Mouse (Mus musculus) myocyte (in vitro differentiated cells): ENCODE data around the gene Idi2. TPM values are rescaled to one million over a fixed set of nuclear protein-coding genes. Genes with fewer than 3 reads are reported as not detected.
"Not testable (repeated sequence)": the region's sequence is repeated elsewhere in the genome, so short reads cannot be mapped to it uniquely, and the experiment has no call there.

Source experiments
- H3K27me3 ChIP-seq: one replicate; pipeline ENCODE4 v1.6.1; 2011; ENCODE audit not compliant: control insufficient read depth, insufficient read depth, insufficient read length
- H3K36me3 ChIP-seq: one replicate; pipeline ENCODE4 v1.6.1; 2011; ENCODE audit not compliant: control insufficient read depth, insufficient read depth
- H3K4me2 ChIP-seq: one replicate; pipeline ENCODE4 v1.6.1; 2011; ENCODE audit warnings: low read depth, control low read depth
- H3K4me3 ChIP-seq: one replicate; pipeline ENCODE4 v1.5.1; 2011; ENCODE audit warnings: mild to moderate bottlenecking, control low read depth, moderate library complexity
- H3K79me2 ChIP-seq: one replicate; pipeline ENCODE4 v1.6.1; 2011; ENCODE audit not compliant: control insufficient read depth, insufficient read depth
- H3ac ChIP-seq: one replicate; pipeline ENCODE4 v1.6.1; 2011; ENCODE audit not compliant: control insufficient read depth, insufficient read length
- CEBPB ChIP-seq: IDR thresholded peaks from 2 replicates; pipeline ENCODE4 v1.6.1; 2011; ENCODE audit warnings: mild to moderate bottlenecking, moderate library complexity; ENCODE audit not compliant: poor library complexity, insufficient read depth, severe bottlenecking
- E2F4 ChIP-seq: IDR thresholded peaks from one replicate; pipeline ENCODE4 v1.6.1; 2011; ENCODE audit warnings: mild to moderate bottlenecking, control low read depth, moderate library complexity; ENCODE audit not compliant: insufficient read depth
- MAX ChIP-seq: IDR thresholded peaks from one replicate; pipeline ENCODE4 v1.6.1; 2011; ENCODE audit warnings: low read depth, mild to moderate bottlenecking, control low read depth
- MYOD1 ChIP-seq, 3 experiments: IDR thresholded peaks; one replicate each; pipeline ENCODE4 v1.6.1; 2011; ENCODE audit warnings: control low read depth in 2 of 3, low read depth in 2 of 3, mild to moderate bottlenecking in 2 of 3, moderate library complexity in 1 of 3; ENCODE audit not compliant: insufficient read length in 2 of 3, control insufficient read depth in 1 of 3
- MYOG ChIP-seq, 3 experiments: IDR thresholded peaks; one replicate each; pipeline ENCODE4 v1.6.1; 2011; ENCODE audit warnings: control low read depth in 2 of 3, low read depth in 2 of 3, mild to moderate bottlenecking in 2 of 3; ENCODE audit not compliant: insufficient read length in 2 of 3, control insufficient read depth in 1 of 3, insufficient read depth in 1 of 3
- POLR2A ChIP-seq: IDR thresholded peaks from one replicate; pipeline ENCODE4 v1.6.1; 2011; ENCODE audit warnings: low read depth, mild to moderate bottlenecking, control low read depth, moderate library complexity; ENCODE audit not compliant: insufficient read length
- POLR2AphosphoS2 ChIP-seq: IDR thresholded peaks from one replicate; pipeline ENCODE4 v1.6.1; 2011; ENCODE audit warnings: low read depth, control low read depth; ENCODE audit not compliant: insufficient read length
- REST ChIP-seq: IDR thresholded peaks from one replicate; pipeline ENCODE4 v1.6.1; 2011; ENCODE audit warnings: mild to moderate bottlenecking, control low read depth, moderate library complexity; ENCODE audit not compliant: insufficient read depth, insufficient read length
- SRF ChIP-seq: IDR thresholded peaks from one replicate; pipeline ENCODE4 v1.6.1; 2011; ENCODE audit warnings: low read depth; ENCODE audit not compliant: control insufficient read depth, insufficient read length
- TCF12 ChIP-seq: IDR thresholded peaks from one replicate; pipeline ENCODE4 v1.6.1; 2011; ENCODE audit warnings: mild to moderate bottlenecking, control low read depth; ENCODE audit not compliant: poor library complexity, insufficient read depth, severe bottlenecking
- TCF3 ChIP-seq: IDR thresholded peaks from one replicate; pipeline ENCODE4 v1.6.1; 2011; ENCODE audit warnings: low read depth, control low read depth; ENCODE audit not compliant: insufficient read length
- USF1 ChIP-seq: IDR thresholded peaks from one replicate; pipeline ENCODE4 v1.6.1; 2011; ENCODE audit warnings: low read depth, mild to moderate bottlenecking, control low read depth, moderate library complexity
- polyA plus RNA-seq: library from polyadenylated mRNA; unstranded; fragments of >200 nt; fragmentation: generic; extraction: Trizol; gene quantifications from one replicate; pipeline ENCODE4 v1.2.1, GENCODE M21; 2012; ENCODE audit warnings: missing spikeins

The Idi2 gene
- polyA plus RNA-seq, 1 experiment: 0.13 TPM

DNA sequence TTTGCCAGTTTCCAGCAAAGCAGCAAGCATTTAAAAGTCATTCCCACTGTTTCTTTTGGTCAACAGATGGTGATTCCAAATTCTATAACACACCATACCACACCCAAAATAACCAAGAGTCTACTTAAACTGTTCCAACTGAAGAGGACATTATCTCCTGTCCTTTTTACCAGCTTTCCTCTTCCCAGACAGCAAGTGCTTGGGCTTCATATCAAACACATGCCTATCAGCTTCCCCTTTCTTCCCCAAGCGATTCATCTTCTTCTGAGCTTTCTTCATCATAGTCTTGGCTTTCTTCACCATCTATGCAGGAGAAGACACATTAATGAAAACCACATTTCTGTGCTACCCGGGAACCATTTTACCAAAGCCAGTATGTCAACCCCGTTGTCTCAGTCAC lies 20.3 kb downstream of the Idi2 start:
- no peaks in the 10 kb centered on the region for H3K27me3 ChIP-seq
- no peak for TF ChIP-seq POLR2AphosphoS2
- no peak for TF ChIP-seq SRF
- no peak for TF ChIP-seq USF1
- TF ChIP-seq E2F4: no peak
- TF ChIP-seq MYOG (IDR thresholded peaks at IDR 0.05; ENCODE audit: control insufficient read depth in 1 of 3, insufficient read depth in 1 of 3, insufficient read length in 2 of 3, low read depth in 2 of 3): no peak
- TF ChIP-seq REST: no peak
- no peak for TF ChIP-seq CEBPB

DNA sequence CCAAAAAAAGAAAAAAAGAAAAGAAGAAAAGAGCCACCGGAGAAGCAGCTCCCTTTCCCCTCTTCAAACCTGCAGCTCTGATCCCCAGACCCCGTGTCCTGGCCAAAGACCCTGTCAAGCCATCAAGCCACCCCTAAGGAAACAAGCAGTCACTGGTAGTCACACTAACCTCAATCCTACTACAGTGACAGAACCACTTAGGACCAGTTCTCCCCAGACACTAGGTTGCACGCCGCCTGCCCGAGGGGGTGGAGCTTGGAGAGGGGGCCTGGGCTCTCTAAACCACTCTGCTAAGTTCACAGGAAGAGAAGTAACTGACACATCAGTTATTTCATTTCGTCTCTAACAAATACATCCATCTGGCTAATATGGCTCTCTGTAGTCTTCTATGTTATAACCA lies 39.6 kb downstream of the Idi2 start:
- Histone ChIP-seq H3ac (no peak overlapping the region), H3K36me3 (peaks cover 25% of the 10 kb centered on the region), H3K4me2 (no peak overlapping the region), H3K27me3 (no peaks in the 10 kb centered on the region), H3K4me3 (no peak overlapping the region), H3K79me2 (peaks cover 70% of the 10 kb centered on the region)
- TF ChIP-seq MAX: no peak
- no peak for TF ChIP-seq TCF3
- TF ChIP-seq POLR2A: no peak

More for the DNA sequence above, 20.3 kb downstream of the Idi2 start:
- Histone ChIP-seq H3K79me2 (no peaks in the 10 kb centered on the region), H3ac (no peak overlapping the region), H3K4me2 (no peak overlapping the region), H3K4me3 (no peak overlapping the region), H3K36me3 (peaks cover 88% of the 10 kb centered on the region)

GRCm38 (mm10) chr13:8995159-8995989 lies 42.7 kb downstream of the Idi2 start:
- no peak for TF ChIP-seq TCF3
- TF ChIP-seq MYOG (IDR thresholded peaks at IDR 0.05; ENCODE audit: control insufficient read depth in 1 of 3, insufficient read depth in 1 of 3, insufficient read length in 2 of 3, low read depth in 2 of 3): no peak
- no peak for TF ChIP-seq SRF
- TF ChIP-seq POLR2AphosphoS2: no peak
- TF ChIP-seq REST: no peak
- no peak for TF ChIP-seq POLR2A
- no peak for TF ChIP-seq CEBPB
- no peak for TF ChIP-seq MAX
- no peak for TF ChIP-seq MYOD1 (IDR thresholded peaks at IDR 0.05; ENCODE audit: control insufficient read depth in 1 of 3, insufficient read length in 2 of 3, low read depth in 2 of 3)
- TF ChIP-seq E2F4: no peak
- no peak for TF ChIP-seq TCF12
- TF ChIP-seq USF1: no peak
- H3ac ChIP-seq: peak overlapping the region; percentile 13
- H3K79me2 ChIP-seq: peaks cover 55% of the 10 kb centered on the region
- no peaks in the 10 kb centered on the region for H3K27me3 ChIP-seq
- H3K4me3 ChIP-seq: peak overlapping the region; percentile 100
- peak overlapping the region; percentile 95 for H3K4me2 ChIP-seq
- H3K36me3 ChIP-seq: peaks cover 10% of the 10 kb centered on the region

GRCm38 (mm10) chr13:8995990-8996786 lies 43.5 kb downstream of the Idi2 start, which contains the start of gene Gtpbp4:
Gene Gtpbp4 (minus strand): TSS chr13:8996083.
- peaks cover 47% of the 10 kb centered on the region for H3K79me2 ChIP-seq
- H3K4me2 ChIP-seq: peak within 1 kb of the TSS; percentile 95
- TF ChIP-seq E2F4: no peak
- TF ChIP-seq MAX: peak; percentile 71
- peak; percentile 63 for TF ChIP-seq POLR2A
- no peak for TF ChIP-seq TCF3
- peak; percentile 66 for TF ChIP-seq CEBPB
- TF ChIP-seq MYOG (IDR thresholded peaks at IDR 0.05; ENCODE audit: control insufficient read depth in 1 of 3, insufficient read depth in 1 of 3, insufficient read length in 2 of 3, low read depth in 2 of 3): peak in 1 of 3 experiments; percentile 30
- peak; percentile 66 for TF ChIP-seq POLR2AphosphoS2
- H3K36me3 ChIP-seq: peaks cover 2% of the 10 kb centered on the region
- no peaks in the 10 kb centered on the region for H3K27me3 ChIP-seq
- peak within 1 kb of the TSS; percentile 13 for H3ac ChIP-seq
- H3K4me3 ChIP-seq: peak within 1 kb of the TSS; percentile 100

DNA sequence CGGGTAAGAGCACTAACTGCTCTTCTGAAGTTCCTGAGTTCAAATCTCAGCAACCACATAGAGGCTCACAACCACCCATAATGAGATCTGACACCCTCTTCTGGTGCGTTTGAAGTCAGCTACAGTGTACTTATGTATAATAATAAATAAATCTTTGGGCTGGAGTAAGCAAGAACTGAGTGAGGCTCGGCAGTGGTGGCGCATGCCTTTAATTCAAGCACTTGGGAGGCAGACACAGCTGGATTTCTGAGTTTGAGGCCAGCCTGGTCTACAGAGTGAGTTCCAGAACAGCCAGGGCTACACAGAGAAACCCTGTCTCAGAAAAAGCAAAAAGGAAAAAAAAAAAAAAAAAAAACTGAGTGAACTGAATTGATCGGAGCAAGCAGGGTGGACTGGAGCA lies 44.6 kb downstream of the Idi2 start:
- not testable (repeated sequence) for H3ac ChIP-seq, H3K4me3 ChIP-seq, H3K4me2 ChIP-seq, H3K27me3 ChIP-seq, H3K36me3 ChIP-seq
- peaks cover 36% of the 10 kb centered on the region for H3K79me2 ChIP-seq
